Mouse (Mus musculus) induced T-regulatory cell, adult 2 months (primary cell): ENCODE results near the gene Cpped1.

Experiments used
- DNase-seq: peaks from one replicate; pipeline ENCODE4 v3.0.0-alpha.2; 2012; ENCODE audit warnings: low read depth

Gene Cpped1

DNA sequence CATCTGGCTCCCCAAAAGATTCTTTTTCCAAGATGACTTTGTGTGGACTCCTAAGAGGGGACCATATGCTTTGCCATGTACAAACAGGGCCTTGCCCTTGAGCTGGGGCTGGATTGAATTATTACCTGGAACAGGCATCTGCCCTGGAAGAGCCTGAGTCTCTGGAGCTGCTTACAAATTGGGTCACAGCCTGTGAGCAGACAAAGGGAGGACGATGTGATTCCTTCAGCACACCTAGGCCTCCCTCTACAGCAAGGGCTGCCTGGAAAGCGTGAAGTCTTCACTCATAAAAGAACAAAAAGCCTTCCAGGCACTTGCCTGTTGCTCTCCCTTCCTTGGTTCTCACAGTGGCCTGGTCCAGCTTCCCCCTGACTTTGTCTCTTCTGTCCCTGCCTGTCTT is 136.9 kb downstream of the Cpped1 start:
- no peak for DNase-seq

DNA sequence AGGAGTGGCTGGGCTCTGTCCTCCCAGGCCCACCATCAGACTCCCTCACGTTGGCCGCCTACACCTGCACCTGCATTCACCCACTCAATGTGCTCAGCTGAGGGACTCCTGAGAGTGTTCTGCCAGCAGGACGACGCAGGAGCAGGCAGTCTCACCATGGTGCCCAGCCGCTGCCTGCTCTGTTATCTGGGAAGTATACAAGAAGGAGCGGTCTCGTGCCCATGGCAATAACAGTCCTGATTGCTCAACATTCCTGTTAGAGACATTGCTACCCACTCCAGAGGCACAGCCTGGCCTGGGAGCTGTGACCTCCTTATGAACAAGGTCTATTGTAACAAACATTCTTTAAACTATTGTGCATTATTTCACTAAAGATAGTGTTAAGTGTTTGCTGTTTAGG is 151.3 kb downstream of the Cpped1 start:
- DNase-seq: no peak

DNA sequence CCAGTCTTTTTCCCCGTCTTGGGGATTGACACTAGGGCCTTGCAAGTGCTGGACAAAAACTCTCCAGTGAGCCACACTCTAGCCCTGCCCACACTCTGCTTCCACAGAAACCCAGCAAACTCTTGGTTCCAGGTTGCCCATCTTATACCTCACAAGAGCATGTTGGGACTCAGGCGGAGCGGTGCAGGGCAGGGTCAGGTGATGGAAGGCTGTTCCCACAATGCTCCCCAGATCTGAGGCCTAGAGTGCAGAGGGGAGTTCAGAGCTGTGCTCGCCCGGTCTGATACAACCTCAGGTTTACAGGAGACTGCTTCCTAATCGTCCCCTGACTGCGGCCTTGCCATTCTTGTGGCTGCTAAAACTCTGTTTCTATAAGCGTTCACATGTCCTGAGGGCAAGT is 151.8 kb downstream of the Cpped1 start:
- DNase-seq: no peak

DNA sequence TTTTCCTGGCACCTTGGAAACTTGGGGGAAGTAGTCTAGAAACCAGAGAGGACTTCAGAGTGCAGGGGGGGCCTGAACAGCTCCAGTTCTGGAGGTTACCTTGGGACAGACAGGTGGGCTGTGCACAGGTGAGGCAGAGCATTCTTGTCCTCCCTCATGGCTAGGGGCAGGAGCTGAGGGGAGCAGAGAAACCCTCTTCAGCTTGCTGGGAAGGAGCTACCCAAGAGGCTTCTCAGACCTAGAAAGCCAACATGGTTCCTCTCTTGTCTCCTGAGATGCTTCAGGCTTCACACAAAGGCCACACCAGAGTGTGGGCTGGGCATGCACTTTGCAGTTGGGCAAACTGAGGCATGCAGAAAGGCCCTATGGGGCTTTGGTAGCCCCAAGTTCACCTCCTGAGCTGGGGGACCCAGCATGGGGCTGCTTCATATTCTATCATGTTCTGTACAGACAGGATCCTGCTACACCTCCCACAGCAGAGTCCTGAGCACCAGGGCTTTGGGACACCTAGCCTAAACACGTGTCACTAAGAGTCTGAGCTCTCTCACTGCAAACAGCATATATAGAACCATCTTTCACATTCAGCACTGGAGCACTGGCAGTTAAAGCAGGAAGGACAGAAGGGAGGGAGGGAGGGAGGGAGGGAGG is 152.5 kb downstream of the Cpped1 start:
- no peak for DNase-seq

DNA sequence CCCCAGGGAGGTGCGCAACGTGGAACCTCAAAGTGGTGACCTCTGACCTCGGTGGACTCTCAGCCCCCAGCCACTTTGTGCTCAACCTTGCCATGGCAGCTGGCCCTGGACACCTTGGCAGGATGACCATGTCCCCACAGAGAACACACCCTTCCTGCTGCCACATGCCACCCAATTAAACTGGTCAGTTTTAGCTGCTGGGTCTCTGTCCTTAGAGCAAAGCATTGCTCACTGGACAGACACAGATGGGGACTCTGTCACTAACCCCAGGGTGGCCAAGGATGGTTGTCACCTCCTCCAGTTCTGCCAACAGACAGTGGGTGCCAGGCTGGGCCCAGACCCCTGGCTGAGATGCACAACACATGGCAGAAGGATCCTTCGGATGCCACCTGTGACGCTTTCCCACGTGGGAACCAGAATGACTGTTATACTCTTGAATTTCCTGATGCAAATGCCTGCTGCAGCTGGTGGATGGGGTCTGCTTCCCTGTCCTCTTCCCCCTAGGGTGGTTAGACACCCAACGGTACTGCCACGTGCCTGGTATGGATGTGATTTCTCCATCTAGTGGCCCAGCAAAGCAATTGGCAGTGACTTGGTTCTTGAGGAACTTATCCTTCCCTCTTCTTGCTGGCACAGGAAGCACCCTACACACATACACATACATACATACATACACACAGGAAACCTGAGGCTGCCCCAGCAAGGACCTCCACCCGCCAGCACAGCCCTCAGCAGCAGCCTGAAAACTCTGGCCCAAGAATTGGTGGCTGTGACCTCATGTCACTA is 153.8 kb downstream of the Cpped1 start:
- DNase-seq: no peak

DNA sequence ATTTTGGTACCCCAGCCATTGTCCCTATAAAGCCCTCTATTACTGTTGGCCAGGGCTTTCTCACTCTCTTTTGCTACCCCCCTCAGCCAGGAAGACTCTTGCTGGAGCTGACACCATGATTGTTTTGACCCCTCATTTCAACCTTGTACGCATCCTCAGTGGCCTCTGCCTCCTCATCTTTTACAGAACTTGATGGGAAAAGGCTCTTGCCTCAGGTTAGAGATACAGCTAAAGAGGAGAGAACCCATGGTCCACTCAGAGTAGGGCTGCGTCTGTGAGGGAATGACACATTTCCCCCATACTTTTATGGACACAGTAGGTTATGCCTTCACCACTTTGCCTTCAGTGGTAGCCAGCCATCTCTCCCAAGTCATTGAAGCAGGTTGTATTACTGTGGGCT is 155.1 kb downstream of the Cpped1 start:
- DNase-seq: no peak
